Mouse (Mus musculus) left cerebral cortex, adult 9 months (tissue): ENCODE measurements at regions not wholly inside any gene's neighbourhood (a gene's known extent, or its start where the extent isn't known, plus 50 kb on each side); places are given as distances from the start of the nearest gene placed in this dataset.

ENCODE experiments used
- DNase-seq, 2 experiments: peaks; one replicate each; pipeline ENCODE4 v3.0.0; 2022; ENCODE audit warnings: low spot score in 2 of 2

- DNase-seq: peak in 1 of 2 experiments; percentile 17
Observed at GRCm38 (mm10) chr2:96234613-96235012, 83.4 kb upstream of the Lrrc4c start.

- no peak for DNase-seq
Observed at GRCm38 (mm10) chr2:96239246-96239645, 78.7 kb upstream of the Lrrc4c start.

DNA sequence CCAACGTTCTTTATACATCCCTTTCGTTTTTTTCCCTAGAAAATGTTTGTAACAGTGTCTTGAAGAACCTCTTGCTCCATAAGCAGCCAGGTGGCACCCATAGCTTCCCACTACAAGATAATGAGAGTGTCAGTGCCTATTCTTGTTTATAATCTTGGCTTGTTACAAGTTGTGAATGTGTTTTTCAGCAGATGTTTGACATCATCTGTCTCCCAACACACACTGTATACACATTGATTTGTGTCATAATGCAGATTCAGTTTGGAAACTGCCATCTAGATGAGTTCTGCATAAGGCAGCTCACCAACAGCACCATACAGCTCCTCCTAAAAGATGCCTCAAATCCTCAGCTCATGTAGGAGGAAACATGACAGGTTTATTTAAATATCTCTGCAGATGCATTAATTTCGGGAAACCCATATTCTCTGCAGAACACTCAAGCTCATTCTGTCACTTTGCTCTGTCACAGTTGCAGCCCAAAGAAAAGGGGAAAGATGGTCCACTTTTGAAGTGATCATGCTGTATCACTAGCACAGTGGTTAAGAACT, 77.4 kb upstream of the Lrrc4c start:
- peak; percentile 3 to 37 for DNase-seq

DNA sequence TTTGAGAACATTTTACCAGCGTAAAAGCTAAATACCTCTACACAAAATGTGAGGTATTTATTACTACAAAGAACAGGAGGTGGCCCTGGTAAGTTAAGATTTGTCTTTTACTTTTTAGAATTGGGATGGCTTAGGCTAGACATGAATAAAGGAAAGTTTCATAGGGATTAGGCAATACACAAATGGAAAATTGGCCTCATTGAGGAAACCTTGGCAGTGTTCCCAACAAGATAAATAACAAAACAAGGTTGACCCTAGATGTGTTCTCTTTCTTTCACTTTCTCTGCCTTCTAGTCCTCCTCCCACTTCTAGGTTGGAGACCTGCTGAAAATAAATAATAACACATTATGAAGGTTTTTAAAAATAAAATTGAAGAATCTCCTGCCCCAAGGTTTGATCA, 64.3 kb upstream of the Lrrc4c start:
- no peak for DNase-seq

- no peak for DNase-seq
Observed at GRCm38 (mm10) chr2:96256491-96256890, 61.5 kb upstream of the Lrrc4c start.
